Mouse (Mus musculus) MEL (cell line): ENCODE measurements around the gene Fgfrl1. TPM values are rescaled to one million over a fixed set of nuclear protein-coding genes. Genes with fewer than 3 reads are reported as not detected.

Source experiments
- DNase-seq: peaks from one replicate; pipeline ENCODE4 v3.0.0; 2011; ENCODE audit warnings: low read depth, low spot score
- H3K27ac ChIP-seq: 2 replicates; pipeline ENCODE4 v1.5.1; 2012; ENCODE audit warnings: low read depth, mild to moderate bottlenecking, control low read depth, low read length, moderate library complexity; ENCODE audit not compliant: control insufficient read depth
- H3K27me3 ChIP-seq, 2 experiments: fragments of 150-350 bp in 1 of 2; sonication (generic) in 1 of 2; 2 replicates each; pipeline ENCODE4 v1.6.1; 2012; ENCODE audit warnings: low read length in 2 of 2, mild to moderate bottlenecking in 2 of 2, improper control_type of control experiment in 1 of 2, moderate library complexity in 1 of 2; ENCODE audit not compliant: insufficient read depth in 2 of 2, control insufficient read depth in 1 of 2
- H3K36me3 ChIP-seq, 2 experiments: 2 replicates each; pipeline ENCODE4 v1.6.1; 2012 to 2014; ENCODE audit warnings: low read length in 2 of 2, improper control_type of control experiment in 1 of 2, inconsistent platforms in 1 of 2, mild to moderate bottlenecking in 1 of 2; ENCODE audit not compliant: insufficient read depth in 2 of 2, control insufficient read depth in 1 of 2
- H3K4me1 ChIP-seq, 2 experiments: fragments of 150-350 bp in 1 of 2; sonication (generic) in 1 of 2; 2 replicates each; pipeline ENCODE4 v1.6.1; 2012; ENCODE audit warnings: low read length in 2 of 2, improper control_type of control experiment in 1 of 2, mild to moderate bottlenecking in 1 of 2; ENCODE audit not compliant: insufficient read depth in 2 of 2, control insufficient read depth in 1 of 2
- H3K4me3 ChIP-seq, 2 experiments: fragments of 150-350 bp in 1 of 2; sonication (generic) in 1 of 2; 2 replicates each; pipeline ENCODE4 v1.5.1; 2012; ENCODE audit warnings: low read depth in 2 of 2, low read length in 2 of 2, mild to moderate bottlenecking in 2 of 2, moderate library complexity in 2 of 2, control low read depth in 1 of 2, improper control_type of control experiment in 1 of 2; ENCODE audit not compliant: control insufficient read depth in 1 of 2, insufficient read depth in 1 of 2
- H3K79me2 ChIP-seq: 2 replicates; pipeline ENCODE4 v1.6.1; 2012; ENCODE audit warnings: mild to moderate bottlenecking, low read length, moderate library complexity; ENCODE audit not compliant: control insufficient read depth, poor library complexity, insufficient read depth
- H3K9ac ChIP-seq: 2 replicates; pipeline ENCODE4 v1.6.1; 2012; ENCODE audit warnings: low read depth, mild to moderate bottlenecking, control low read depth, low read length, moderate library complexity; ENCODE audit not compliant: control insufficient read depth, poor library complexity, severe bottlenecking
- H3K9me3 ChIP-seq: fragments of 150-350 bp; sonication (generic); replicated peaks from 2 replicates; pipeline ENCODE4 v1.6.1; 2012; ENCODE audit warnings: mild to moderate bottlenecking, low read length, improper control_type of control experiment, moderate library complexity; ENCODE audit not compliant: insufficient read depth
- CHD1 ChIP-seq: IDR thresholded peaks from 2 replicates; pipeline ENCODE4 v1.6.1; 2012; ENCODE audit warnings: low read depth, mild to moderate bottlenecking, inconsistent platforms, low read length, improper control_type of control experiment
- CHD2 ChIP-seq: IDR thresholded peaks from 2 replicates; pipeline ENCODE4 v1.6.1; 2011; ENCODE audit warnings: low read length, improper control_type of control experiment
- CTCF ChIP-seq, 3 experiments: IDR thresholded peaks in 2 of 3; conservative IDR thresholded peaks in 1 of 3; 2 replicates each; pipeline ENCODE4 v1.5.1; 2011 to 2012; ENCODE audit warnings: low read length in 3 of 3, low read depth in 2 of 3, mild to moderate bottlenecking in 2 of 3, improper control_type of control experiment in 1 of 3, inconsistent platforms in 1 of 3, mixed read lengths in 1 of 3, moderate library complexity in 1 of 3; ENCODE audit not compliant: control insufficient read depth in 1 of 3, insufficient read depth in 1 of 3, poor library complexity in 1 of 3, severe bottlenecking in 1 of 3
- E2F4 ChIP-seq: IDR thresholded peaks from 2 replicates; pipeline ENCODE4 v1.6.1; 2011; ENCODE audit warnings: low read depth, low read length, improper control_type of control experiment, borderline replicate concordance
- EP300 ChIP-seq, 2 experiments: IDR thresholded peaks; 2 replicates each; pipeline ENCODE4 v1.6.1; 2011; ENCODE audit warnings: improper control_type of control experiment in 2 of 2, low read length in 2 of 2, low read depth in 1 of 2, mild to moderate bottlenecking in 1 of 2
- ETS1 ChIP-seq: IDR thresholded peaks from 2 replicates; pipeline ENCODE4 v1.6.1; 2012; ENCODE audit warnings: low read depth, mild to moderate bottlenecking, inconsistent platforms, low read length, improper control_type of control experiment, moderate library complexity
- GABPA ChIP-seq: IDR thresholded peaks from 2 replicates; pipeline ENCODE4 v1.6.1; 2012; ENCODE audit warnings: low read depth, mild to moderate bottlenecking, inconsistent platforms, low read length, improper control_type of control experiment, moderate library complexity
- GATA1 ChIP-seq: IDR thresholded peaks from 2 replicates; pipeline ENCODE4 v1.6.1; 2011; ENCODE audit warnings: low read depth, low read length, improper control_type of control experiment
- HCFC1 ChIP-seq: IDR thresholded peaks from 2 replicates; pipeline ENCODE4 v1.6.1; 2012; ENCODE audit warnings: low read depth, mild to moderate bottlenecking, inconsistent platforms, low read length, improper control_type of control experiment, moderate library complexity
- JUND ChIP-seq: IDR thresholded peaks from 2 replicates; pipeline ENCODE4 v1.6.1; 2011; ENCODE audit warnings: low read depth, mild to moderate bottlenecking, improper control_type of control experiment, low read length
- KAT2A ChIP-seq: conservative IDR thresholded peaks from 2 replicates; pipeline ENCODE4 v1.6.1; 2012; ENCODE audit warnings: low read depth, low read length, improper control_type of control experiment, inconsistent platforms
- MAFK ChIP-seq: IDR thresholded peaks from 2 replicates; pipeline ENCODE4 v1.6.1; 2011; ENCODE audit warnings: low read depth, mild to moderate bottlenecking, low read length, improper control_type of control experiment, borderline replicate concordance
- MAX ChIP-seq: IDR thresholded peaks from 2 replicates; pipeline ENCODE4 v1.6.1; 2011; ENCODE audit warnings: low read length, improper control_type of control experiment
- MAZ ChIP-seq: IDR thresholded peaks from 2 replicates; pipeline ENCODE4 v1.6.1; 2012; ENCODE audit warnings: low read depth, mild to moderate bottlenecking, inconsistent platforms, low read length, improper control_type of control experiment
- MEF2A ChIP-seq: IDR thresholded peaks from 2 replicates; pipeline ENCODE4 v1.6.1; 2014; ENCODE audit warnings: low read depth, mild to moderate bottlenecking, inconsistent platforms, low read length, improper control_type of control experiment; ENCODE audit not compliant: poor library complexity, insufficient replicate concordance, severe bottlenecking; ENCODE audit errors: extremely low read depth
- MXI1 ChIP-seq: IDR thresholded peaks from 2 replicates; pipeline ENCODE4 v1.6.1; 2011; ENCODE audit warnings: mild to moderate bottlenecking, low read depth, low read length, improper control_type of control experiment
- MYB ChIP-seq: IDR thresholded peaks from 2 replicates; pipeline ENCODE4 v1.6.1; 2011; ENCODE audit warnings: mild to moderate bottlenecking, low read depth, low read length, improper control_type of control experiment
- NRF1 ChIP-seq: IDR thresholded peaks from 2 replicates; pipeline ENCODE4 v1.6.1; 2014; ENCODE audit warnings: low read depth, mild to moderate bottlenecking, inconsistent platforms, low read length, improper control_type of control experiment, moderate library complexity; ENCODE audit not compliant: poor library complexity, insufficient read depth, severe bottlenecking
- POLR2AphosphoS2 ChIP-seq: IDR thresholded peaks from 2 replicates; pipeline ENCODE4 v1.6.1; 2011; ENCODE audit warnings: low read length, improper control_type of control experiment
- POLR2AphosphoS5 ChIP-seq: IDR thresholded peaks from 2 replicates; pipeline ENCODE4 v1.6.1; 2012; ENCODE audit warnings: low read depth, borderline replicate concordance, mild to moderate bottlenecking, inconsistent platforms, low read length, moderate library complexity, mixed read lengths
- RAD21 ChIP-seq: IDR thresholded peaks from 2 replicates; pipeline ENCODE4 v1.6.1; 2011; ENCODE audit warnings: mild to moderate bottlenecking, low read depth, low read length, improper control_type of control experiment
- RCOR1 ChIP-seq: IDR thresholded peaks from 2 replicates; pipeline ENCODE4 v1.6.1; 2012; ENCODE audit warnings: low read depth, mild to moderate bottlenecking, inconsistent platforms, low read length, improper control_type of control experiment
- SIN3A ChIP-seq: IDR thresholded peaks from 2 replicates; pipeline ENCODE4 v1.6.1; 2012; ENCODE audit warnings: low read length, improper control_type of control experiment, inconsistent platforms
- SMC3 ChIP-seq: IDR thresholded peaks from 2 replicates; pipeline ENCODE4 v1.6.1; 2011; ENCODE audit warnings: low read depth, low read length, improper control_type of control experiment
- TCF12 ChIP-seq: IDR thresholded peaks from 2 replicates; pipeline ENCODE4 v1.6.1; 2014; ENCODE audit warnings: low read depth, mild to moderate bottlenecking, inconsistent platforms, low read length, improper control_type of control experiment, moderate library complexity
- UBTF ChIP-seq: IDR thresholded peaks from 2 replicates; pipeline ENCODE4 v1.6.1; 2012; ENCODE audit warnings: low read depth, mild to moderate bottlenecking, inconsistent platforms, low read length, improper control_type of control experiment, moderate library complexity, borderline replicate concordance; ENCODE audit not compliant: insufficient read depth
- USF1 ChIP-seq: IDR thresholded peaks from 2 replicates; pipeline ENCODE4 v1.6.1; 2014; ENCODE audit warnings: low read depth, mild to moderate bottlenecking, inconsistent platforms, low read length, improper control_type of control experiment, moderate library complexity
- ZC3H11A ChIP-seq: IDR thresholded peaks from 2 replicates; pipeline ENCODE4 v1.6.1; 2012; ENCODE audit warnings: low read depth, mild to moderate bottlenecking, inconsistent platforms, low read length, improper control_type of control experiment
- ZNF384 ChIP-seq: IDR thresholded peaks from 2 replicates; pipeline ENCODE4 v1.6.1; 2012; ENCODE audit warnings: low read depth, mild to moderate bottlenecking, inconsistent platforms, low read length, improper control_type of control experiment
- polyA plus RNA-seq, 2 experiments: library from polyadenylated mRNA; stranded (reverse) in 1 of 2; unstranded in 1 of 2; fragments of >175 nt in 1 of 2; fragments of >200 nt in 1 of 2; gene quantifications; 2 replicates each; pipeline versions ENCODE4 v1.2.1 to v1.2.4; 2012; ENCODE audit warnings: low replicate concordance in 2 of 2, low read depth in 1 of 2; ENCODE audit not compliant: insufficient read length in 2 of 2, insufficient read depth in 1 of 2, missing spikeins in 1 of 2
- total RNA-seq: library from RNA; depleted of rRNA; stranded (reverse); fragments of 300-350 nt; gene quantifications from 2 replicates; pipeline ENCODE4 v1.2.3, GENCODE M21; 2012

Fgfrl1 gene
- total and polyA plus RNA-seq, 3 experiments: 16.0 to 27.3 TPM; not detected in 1

- Histone ChIP-seq H3K36me3 (no peaks in the 10 kb centered on the region), H3K9ac (peak overlapping the region; percentile 80), H3K4me1 (peaks cover 4 to 5% of the 10 kb centered on the region in 2 experiments; a peak in 2 of 4 replicates), H3K9me3 (no peaks in the 10 kb centered on the region), H3K27ac (no peak overlapping the region), H3K27me3 (no peaks in the 10 kb centered on the region), H3K4me3 (peak overlapping the region; percentile 50 to 88), H3K79me2 (peaks cover 3% of the 10 kb centered on the region; the same call in 1 of the 2 replicates)
- TF ChIP-seq NRF1: no peak
- TF ChIP-seq ZC3H11A: no peak
- TF ChIP-seq MXI1: peak; percentile 66; the same call in 1 of the 2 replicates
- no peak for TF ChIP-seq KAT2A
- peak; percentile 15 for TF ChIP-seq SIN3A
- TF ChIP-seq MYB: no peak
- 0 out of 2 replicates have a peak, but pooled peaks have one; percentile 16 for TF ChIP-seq TCF12
- no peak for TF ChIP-seq EP300 (IDR thresholded peaks at IDR 0.05; ENCODE audit: low read depth in 1 of 2, low read length in 2 of 2)
- TF ChIP-seq USF1: 0 out of 2 replicates have a peak, but pooled peaks have one; percentile 36
- no peak for TF ChIP-seq MAZ
- no peak for TF ChIP-seq CHD2
- TF ChIP-seq HCFC1: no peak; the same call in 1 of the 2 replicates
- no peak for TF ChIP-seq RCOR1
- no peak for TF ChIP-seq SMC3
- TF ChIP-seq MAFK: no peak
- TF ChIP-seq CTCF (IDR thresholded peaks at IDR 0.05 in 2 of 3, conservative IDR thresholded peaks at IDR 0.05 in 1 of 3; ENCODE audit: control insufficient read depth in 1 of 3, insufficient read depth in 1 of 3, low read depth in 2 of 3, low read length in 3 of 3, poor library complexity in 1 of 3, severe bottlenecking in 1 of 3): no peak
- no peak for TF ChIP-seq JUND
- no peak for TF ChIP-seq RAD21
- no peak for TF ChIP-seq MAX
- TF ChIP-seq ZNF384: no peak
- TF ChIP-seq GATA1: no peak
- TF ChIP-seq UBTF: no peak
- TF ChIP-seq CHD1: no peak
- no peak for TF ChIP-seq MEF2A
- no peak for TF ChIP-seq E2F4
- TF ChIP-seq POLR2AphosphoS5: no peak
- TF ChIP-seq GABPA: no peak
- TF ChIP-seq POLR2AphosphoS2: no peak
- TF ChIP-seq ETS1: no peak
- peak; percentile 69 for DNase-seq
These were observed 2.4 kb downstream of the Fgfrl1 start for GRCm38 (mm10) chr5:108694352-108695261.
